Mouse (Mus musculus): ENCODE data around the gene Cetn3.

The Cetn3 gene

DNA sequence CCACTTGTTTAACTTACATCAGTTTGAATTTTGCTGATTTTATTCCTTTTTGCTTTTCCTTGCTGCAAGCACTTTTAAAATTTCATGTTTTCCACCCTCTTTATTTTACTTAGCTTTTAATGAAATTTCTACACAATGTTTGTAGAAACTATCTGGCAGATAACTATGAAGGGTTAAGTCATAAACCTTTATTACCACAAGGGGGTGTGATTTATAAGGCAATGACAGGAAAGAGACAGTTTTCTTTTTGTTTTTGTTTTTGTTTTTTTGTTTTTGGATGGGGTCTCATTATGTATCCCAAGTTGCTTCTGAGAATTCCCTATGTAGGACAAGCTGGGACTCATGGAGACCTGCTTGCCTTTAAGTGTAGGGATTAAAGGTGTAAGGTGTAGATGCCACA lies 39.9 kb downstream of the Cetn3 start:
- no peak for DNase-seq (ENCODE audit: low spot score in 2 of 2)

DNA sequence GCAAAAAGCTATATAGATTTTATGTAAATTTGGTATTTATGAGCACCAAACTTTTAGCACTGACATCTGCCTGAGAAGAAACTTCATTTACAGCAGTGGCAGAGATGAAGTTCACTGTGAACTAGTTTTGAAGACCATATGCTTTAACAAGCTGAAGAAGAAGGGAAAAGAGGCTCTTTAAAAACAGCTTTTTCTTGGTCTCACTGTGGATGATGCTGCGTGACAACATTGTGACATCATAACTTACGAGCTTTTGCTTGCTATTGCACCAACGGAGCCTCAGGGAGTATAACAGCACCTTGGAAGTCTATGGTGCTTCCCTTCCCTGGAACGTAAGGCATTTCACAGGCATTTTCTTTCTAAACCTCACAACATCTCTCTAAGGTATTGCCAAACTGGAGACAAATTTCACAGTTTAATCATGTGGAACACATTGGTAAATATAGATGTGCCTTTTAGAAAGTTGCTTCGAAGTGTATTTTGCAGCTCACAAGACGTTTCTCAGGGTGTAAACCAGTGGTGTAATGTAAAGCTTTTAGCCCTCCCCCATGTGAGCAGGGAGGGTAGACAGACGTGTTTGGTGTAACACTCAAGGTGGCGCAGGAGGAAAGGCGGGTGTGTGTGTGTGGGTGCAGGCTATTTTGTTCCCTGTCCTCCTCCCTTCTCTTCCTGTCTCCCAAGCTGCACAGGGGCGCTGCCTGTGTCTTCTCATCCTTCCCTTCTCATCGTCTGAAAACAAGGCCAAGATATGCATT lies 41.9 kb downstream of the Cetn3 start:
- peak; percentile 39 to 62 for DNase-seq (ENCODE audit: low spot score in 2 of 2)

DNA sequence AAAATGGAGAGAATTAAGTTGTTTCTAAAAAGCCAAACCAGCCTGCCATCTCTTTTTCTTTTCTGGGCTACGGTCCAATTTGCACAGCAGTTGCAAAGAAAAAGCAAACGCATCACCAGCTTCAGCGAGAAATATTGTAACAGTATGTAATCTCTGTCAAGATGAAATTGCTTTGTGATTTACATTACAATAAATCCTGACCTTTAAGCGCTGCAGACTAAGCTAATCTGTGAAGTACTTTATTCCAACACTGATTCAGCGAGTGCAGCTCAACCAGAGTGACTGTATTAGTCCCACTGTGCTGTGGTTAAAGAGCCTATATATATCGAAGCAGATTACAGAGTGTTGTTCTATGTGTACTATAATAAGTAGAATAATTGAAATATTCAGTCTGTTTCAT lies 45.6 kb downstream of the Cetn3 start:
- DNase-seq (ENCODE audit: low spot score in 2 of 2): peak in 1 of 2 experiments; percentile 22

DNA sequence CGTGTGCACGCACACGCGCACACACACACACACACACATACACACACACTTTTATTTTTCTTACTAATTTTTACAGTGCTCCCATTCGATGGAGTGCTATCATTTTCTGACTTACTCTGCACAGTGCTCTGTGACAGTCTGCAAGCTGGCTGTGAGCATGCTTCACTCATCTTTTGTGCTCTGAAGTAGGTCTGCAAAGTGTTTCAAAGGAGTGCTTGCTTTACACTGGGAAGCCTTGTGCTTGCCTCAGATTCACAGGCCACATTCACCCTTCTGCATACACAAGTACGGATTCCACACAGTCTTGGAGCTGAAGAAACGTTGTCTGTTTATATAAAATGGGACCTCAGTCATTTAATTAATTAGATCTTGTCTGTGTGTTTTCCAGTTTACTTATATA lies 49.0 kb downstream of the Cetn3 start:
- DNase-seq (ENCODE audit: low spot score in 2 of 2): no peak

DNA sequence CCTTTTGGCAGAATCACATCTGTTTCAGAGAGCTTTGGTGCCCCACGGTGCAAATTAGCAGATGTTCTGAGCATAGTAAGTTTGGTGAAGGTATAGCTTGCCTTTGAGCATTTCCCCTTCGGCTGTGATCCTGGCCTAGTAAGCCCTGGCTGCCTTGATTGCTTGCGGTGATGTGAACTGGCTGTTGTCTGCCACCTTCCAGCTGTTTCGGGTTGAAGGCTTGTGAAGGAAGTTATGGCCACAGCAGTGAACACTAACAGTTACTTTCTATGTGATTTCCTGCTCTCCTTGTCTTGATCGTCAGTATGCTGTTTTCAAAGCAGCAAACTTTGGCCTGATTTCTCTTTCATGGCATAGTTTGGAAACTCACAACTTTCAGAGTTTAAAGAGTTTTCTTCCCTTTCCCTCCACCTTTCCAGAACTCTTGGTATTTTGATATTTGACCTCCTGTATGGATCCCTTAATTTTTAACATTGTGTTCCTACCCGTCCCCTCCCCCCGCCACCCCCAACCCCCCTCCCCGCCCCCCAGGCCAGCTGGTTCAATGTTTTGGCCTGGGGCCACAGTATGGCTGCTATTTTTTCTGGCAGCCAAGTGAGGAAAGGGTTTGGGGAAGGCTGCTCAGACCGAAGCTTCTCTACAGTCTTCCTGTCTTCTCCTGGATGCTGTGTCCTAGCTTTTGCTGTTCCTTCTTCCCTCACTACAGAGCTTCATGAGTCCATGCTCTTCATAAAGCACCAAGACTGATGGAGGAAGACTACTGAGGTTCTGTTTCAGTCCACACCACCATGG lies 53.7 kb downstream of the Cetn3 start:
- DNase-seq (ENCODE audit: low spot score in 2 of 2): no peak

DNA sequence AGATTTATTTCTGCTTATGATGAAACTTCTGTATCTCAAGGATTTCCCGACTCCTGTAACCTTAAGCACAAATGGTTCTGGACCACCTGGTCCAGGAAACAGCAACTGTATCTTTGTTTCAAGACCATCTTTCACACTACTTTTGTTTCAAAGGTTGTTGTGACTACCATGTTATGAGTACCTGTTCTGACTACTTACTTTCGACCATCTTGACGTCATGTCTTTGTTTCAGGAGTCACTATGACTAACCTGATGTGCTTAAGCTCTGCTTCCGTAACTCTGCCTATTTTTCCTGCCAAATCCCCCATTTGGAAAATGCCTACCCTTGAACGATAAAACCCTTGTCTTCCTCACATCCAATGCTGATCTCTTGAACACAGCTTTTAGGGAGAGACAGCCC lies 55.1 kb downstream of the Cetn3 start:
- no peak for DNase-seq (ENCODE audit: low spot score in 2 of 2)

DNA sequence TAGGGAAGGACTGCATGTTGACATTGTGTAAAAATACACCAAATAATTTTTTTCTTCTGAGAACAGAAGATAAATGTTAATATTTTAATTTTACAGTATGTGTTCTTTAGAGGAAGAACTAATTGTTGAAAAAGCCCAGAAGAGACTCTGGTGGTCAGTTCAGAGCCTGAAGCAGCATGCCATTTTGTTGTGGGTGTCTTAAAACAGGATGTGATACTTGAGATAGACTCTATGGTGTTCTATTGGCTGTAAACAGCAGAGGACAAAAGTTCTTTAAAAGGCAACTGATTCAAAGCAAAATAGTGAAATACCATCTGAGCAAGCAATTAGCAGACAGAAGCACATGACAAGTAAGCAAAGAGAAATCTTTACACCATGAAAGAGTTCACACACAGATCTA lies 56.1 kb downstream of the Cetn3 start:
- DNase-seq (ENCODE audit: low spot score in 2 of 2): no peak

DNA sequence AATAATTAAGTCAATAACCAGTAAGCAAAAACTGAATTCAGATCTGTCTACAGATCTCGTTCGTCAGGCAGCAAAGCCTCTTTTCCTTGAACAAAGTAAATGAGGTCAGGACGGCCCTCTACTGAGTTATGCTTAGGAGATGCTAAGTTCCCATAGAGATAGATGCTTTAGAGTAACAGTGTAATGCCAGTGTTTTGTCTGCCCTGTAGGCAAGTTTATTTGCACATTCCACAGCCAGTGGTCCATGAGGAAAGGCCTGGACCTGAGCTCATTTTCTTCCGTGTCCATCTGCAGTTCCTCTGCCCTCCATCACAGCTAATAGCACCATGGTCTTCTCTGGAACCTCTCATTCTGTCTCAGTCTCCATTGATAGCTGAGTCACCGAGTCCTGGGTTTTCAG lies 57.4 kb downstream of the Cetn3 start:
- no peak for DNase-seq (ENCODE audit: low spot score in 2 of 2)

DNA sequence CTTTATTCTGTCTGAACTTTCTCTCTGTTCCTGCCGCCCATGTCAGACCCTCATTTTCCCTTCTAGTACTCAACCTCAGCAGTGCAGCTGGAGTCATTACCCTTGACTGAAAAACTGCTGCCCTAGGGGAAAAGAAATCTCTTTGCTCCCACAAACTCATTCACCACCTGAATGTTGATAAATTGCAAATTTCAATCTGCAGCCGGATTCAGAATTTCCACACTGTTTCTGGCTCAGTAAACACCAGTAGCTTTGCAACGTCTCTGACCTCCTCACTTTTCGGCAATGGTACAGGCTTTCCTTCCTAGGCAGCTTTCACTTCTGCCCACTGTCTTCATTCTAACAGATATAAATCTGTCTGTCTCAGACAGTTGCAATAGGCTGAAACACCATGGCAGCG lies 57.8 kb downstream of the Cetn3 start:
- no peak for DNase-seq (ENCODE audit: low spot score in 2 of 2)

DNA sequence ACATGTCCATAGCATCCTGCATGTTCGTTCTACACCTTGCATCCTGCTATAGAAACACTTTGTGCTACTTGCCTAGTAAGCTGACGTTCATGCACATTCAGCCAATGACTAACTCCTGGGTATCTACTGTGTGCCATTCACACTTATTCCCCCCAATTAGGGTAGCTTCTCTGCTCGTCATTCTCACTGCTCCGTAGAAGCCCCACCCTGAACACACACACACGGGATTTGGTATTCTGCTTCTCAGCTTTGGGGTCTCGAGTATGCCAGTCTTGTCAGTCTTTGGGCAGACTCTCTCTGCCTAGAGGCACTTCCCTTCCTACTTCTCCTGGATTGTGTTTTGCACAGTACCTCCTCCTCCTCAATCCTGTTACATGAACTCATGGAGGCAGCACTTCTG lies 59.4 kb downstream of the Cetn3 start:
- no peak for DNase-seq (ENCODE audit: low spot score in 2 of 2)

Measured in frontal cortex, postnatal 14 days (tissue).